Mouse (Mus musculus): ENCODE measurements around the gene Vmn2r108.
"Not testable (repeated sequence)": the region's sequence is repeated elsewhere in the genome, so short reads cannot be mapped to it uniquely, and the experiment has no call there.

Vmn2r108 gene

GRCm38 (mm10) chr17:20481231-20481630 is at the start of gene Vmn2r108:
TSS of gene Vmn2r108 (minus strand) at chr17:20481331.
- no peak for DNase-seq (ENCODE audit: low read depth, low spot score)

- DNase-seq (ENCODE audit: low read depth, low spot score) = not testable (repeated sequence)
Measured at GRCm38 (mm10) chr17:20508247-20508646, 27.1 kb upstream of the Vmn2r108 start.

GRCm38 (mm10) chr17:20497858-20498257 is 16.7 kb upstream of the Vmn2r108 start, which contains the start of gene Vmn1r225:
TSS of gene Vmn1r225 (plus strand) at chr17:20498158.
- DNase-seq (ENCODE audit: low read depth, low spot score) = no peak

- no peak for DNase-seq (ENCODE audit: low read depth, low spot score)
Measured at GRCm38 (mm10) chr17:20473311-20473710, 7.8 kb downstream of the Vmn2r108 start.

GRCm38 (mm10) chr17:20439263-20439662 is 41.9 kb downstream of the Vmn2r108 start:
- no peak for DNase-seq (ENCODE audit: low read depth, low spot score)

- no peak for DNase-seq (ENCODE audit: low read depth, low spot score)
Measured at GRCm38 (mm10) chr17:20413846-20414245, 67.3 kb downstream of the Vmn2r108 start, which contains the start of gene Vmn1r224. TSS of gene Vmn1r224 (plus strand) at chr17:20414146.
